ENCODE assay signal across 32 mouse cellular contexts in the genomic region with DNA sequence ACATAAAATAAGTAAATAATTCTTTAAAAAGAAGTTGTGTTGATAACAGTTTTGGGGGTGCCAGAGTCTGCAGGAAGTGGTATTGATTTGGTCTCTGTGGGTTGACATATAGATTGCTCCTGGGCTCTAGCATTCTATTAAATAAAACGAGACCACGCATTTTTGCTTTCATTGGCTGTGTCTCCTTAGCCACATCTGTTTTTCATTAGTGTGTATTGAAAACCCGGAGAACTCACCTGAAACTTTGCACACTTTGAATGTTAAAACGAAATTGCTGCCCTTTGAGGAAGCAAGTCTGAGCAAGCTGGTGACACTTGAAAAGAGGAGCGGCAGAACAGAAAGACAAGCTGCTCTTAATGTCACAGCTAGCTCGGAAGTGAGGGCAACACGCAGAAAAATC. TPM values are rescaled to one million over a fixed set of nuclear protein-coding genes. Genes with fewer than 3 reads are reported as not detected.
A peak's percentile ranks its signal among the peaks of the same experiment; 100 is the strongest.
DNase-seq lines count a peak whose midpoint lies in the region; ATAC-seq and TF ChIP-seq lines count a peak whose summit lies in the region.
"Had no signal": no experiment of that assay in that cellular context is flagged by ENCODE, and none has a peak within 500 bp of the region (broad histone marks: within the 10 kb centered on the region; RNA-seq: fewer than 3 reads in every experiment).

No protein-coding gene starts in this region.

- 0 out of 2 replicates have a peak, but pooled peaks cover 4% of the 10 kb centered on the region for H3K9me3 ChIP-seq in embryonic facial prominence, embryonic 10.5 days
- no peaks in the 10 kb centered on the region for H3K9me3 ChIP-seq in limb, embryonic 14.5 days (ENCODE audit: control insufficient read depth, low read length)
- H3K9me3 ChIP-seq in liver, embryonic 11.5 days (ENCODE audit: control insufficient read depth, low read length), result no peaks in the 10 kb centered on the region
- H3K9me3 ChIP-seq: forebrain, embryonic 13.5 days; heart, embryonic 12.5 days; hindbrain, embryonic 15.5 days; kidney, embryonic 15.5 days; lung, embryonic 15.5 days; midbrain, embryonic 12.5 days; neural tube, embryonic 13.5 days had no signal

- TF ChIP-seq POLR2A in limb, embryonic 14.5 days (IDR thresholded peaks at IDR 0.05; ENCODE audit: borderline replicate concordance, extremely low read depth, insufficient read depth, insufficient read length), result no peak

- H3K27me3 ChIP-seq in embryonic facial prominence, embryonic 10.5 days (replicated peaks; ENCODE audit: low read depth, poor library complexity, severe bottlenecking), result 0 out of 2 replicates have a peak, but pooled peaks cover 3% of the 10 kb centered on the region
- no peaks in the 10 kb centered on the region for H3K27me3 ChIP-seq in limb, embryonic 14.5 days (ENCODE audit: control insufficient read depth, insufficient read depth, low read length)
- H3K27me3 ChIP-seq in liver, embryonic 11.5 days (replicated peaks; ENCODE audit: control insufficient read depth, insufficient read depth, low read length), result no peaks in the 10 kb centered on the region; the same call in 1 of the 2 replicates
- H3K27me3 ChIP-seq: forebrain, embryonic 13.5 days; heart, embryonic 12.5 days; hindbrain, embryonic 15.5 days; kidney, embryonic 15.5 days; lung, embryonic 15.5 days; midbrain, embryonic 12.5 days; neural tube, embryonic 13.5 days; Patski had no signal

- WGBS in embryonic facial prominence, embryonic 10.5 days, result 46% methylated on average over 7 of the region's 7 CpGs
- WGBS in limb, embryonic 14.5 days, result 8% methylated on average over 7 of the region's 7 CpGs
- 73% methylated on average over 7 of the region's 7 CpGs for WGBS in liver, embryonic 11.5 days

- no peak overlapping the region for H3K4me3 ChIP-seq in embryonic facial prominence, embryonic 10.5 days
- no peak overlapping the region for H3K4me3 ChIP-seq in limb, embryonic 14.5 days (replicated peaks; ENCODE audit: low read length)
- no peak overlapping the region for H3K4me3 ChIP-seq in liver, embryonic 11.5 days (ENCODE audit: low read depth, low read length)
- H3K4me3 ChIP-seq: forebrain, embryonic 13.5 days; heart, adult 2 months; heart, embryonic 12.5 days; hindbrain, embryonic 15.5 days; kidney, embryonic 15.5 days; lung, embryonic 15.5 days; midbrain, embryonic 12.5 days; neural tube, embryonic 13.5 days had no signal

- peaks cover 33% of the 10 kb centered on the region for H3K4me1 ChIP-seq in embryonic facial prominence, embryonic 10.5 days
- peaks cover 26% of the 10 kb centered on the region for H3K4me1 ChIP-seq in limb, embryonic 14.5 days (ENCODE audit: control insufficient read depth, insufficient read depth, low read length)
- peaks cover 7% of the 10 kb centered on the region for H3K4me1 ChIP-seq in liver, embryonic 11.5 days (replicated peaks; ENCODE audit: control insufficient read depth, insufficient read depth, low read length)
- H3K4me1 ChIP-seq: forebrain, embryonic 13.5 days; hindbrain, embryonic 15.5 days; midbrain, embryonic 12.5 days had no signal

- DNase-seq in CD4-positive, CD25-positive, alpha-beta regulatory T cell, adult 2 months (ENCODE audit: low read depth, low spot score), result peak; percentile 9
- no peak for DNase-seq in embryonic facial prominence, embryonic 10.5 days (ENCODE audit: low spot score)
- DNase-seq in hindlimb bud, embryonic 11.5 days (ENCODE audit: extremely low spot score, low read depth, low spot score), result peak; percentile 33
- DNase-seq in limb, embryonic 14.5 days (ENCODE audit: low spot score), result peak; percentile 64
- no peak for DNase-seq in liver, embryonic 11.5 days (ENCODE audit: low spot score)
- no peak for DNase-seq in adrenal gland, adult 18-20 months (ENCODE audit: low spot score in 2 of 2)
- DNase-seq: adrenal gland, postnatal 25 days; cerebellum, adult 11-12 months; cerebellum, adult 9-11 months; gastrocnemius, postnatal 36 days; heart, adult 2 months; kidney, adult 18-20 months; kidney, postnatal 25 days; right cerebral cortex, postnatal 14 days had no signal

- no peaks in the 10 kb centered on the region for H3K36me3 ChIP-seq in embryonic facial prominence, embryonic 10.5 days (replicated peaks)
- no peaks in the 10 kb centered on the region for H3K36me3 ChIP-seq in limb, embryonic 14.5 days (ENCODE audit: control insufficient read depth, insufficient read depth, low read length)
- no peaks in the 10 kb centered on the region for H3K36me3 ChIP-seq in liver, embryonic 11.5 days (ENCODE audit: control insufficient read depth, insufficient read depth, low read length)
- H3K36me3 ChIP-seq: heart, embryonic 12.5 days; hindbrain, embryonic 15.5 days; kidney, embryonic 15.5 days; lung, embryonic 15.5 days; midbrain, embryonic 12.5 days; neural tube, embryonic 13.5 days had no signal

- peak overlapping the region; percentile 32; the same call in 1 of the 2 replicates for H3K4me2 ChIP-seq in limb, embryonic 14.5 days (replicated peaks; ENCODE audit: low read depth, low read length, severe bottlenecking)
- no peak overlapping the region for H3K4me2 ChIP-seq in liver, embryonic 11.5 days
- H3K4me2 ChIP-seq: forebrain, embryonic 13.5 days; heart, embryonic 12.5 days; hindbrain, embryonic 15.5 days; lung, embryonic 15.5 days; midbrain, embryonic 12.5 days; neural tube, embryonic 13.5 days had no signal

- no peak for ATAC-seq in CD4-positive, CD25-positive, alpha-beta regulatory T cell, adult 4 months
- no peak for ATAC-seq in limb, embryonic 14.5 days (ENCODE audit: low FRiP score, low read depth)
- no peak for ATAC-seq in liver, embryonic 11.5 days (replicated peaks; ENCODE audit: low FRiP score)
- ATAC-seq: forebrain, embryonic 13.5 days; Patski had no signal

- H3K9ac ChIP-seq in limb, embryonic 14.5 days (ENCODE audit: low read depth, low read length, severe bottlenecking), result no peak overlapping the region
- no peak overlapping the region for H3K9ac ChIP-seq in liver, embryonic 11.5 days (ENCODE audit: low read depth, low read length)
- H3K9ac ChIP-seq: forebrain, embryonic 13.5 days; heart, embryonic 12.5 days; hindbrain, embryonic 15.5 days; kidney, embryonic 15.5 days; lung, embryonic 15.5 days; midbrain, embryonic 12.5 days; neural tube, embryonic 13.5 days had no signal

- 0 out of 2 replicates have a peak overlapping the region, but pooled peaks have one; percentile 10 for H3K27ac ChIP-seq in embryonic facial prominence, embryonic 10.5 days (replicated peaks)
- no peak overlapping the region for H3K27ac ChIP-seq in limb, embryonic 14.5 days (replicated peaks; ENCODE audit: low read depth, low read length)
- H3K27ac ChIP-seq in liver, embryonic 11.5 days (ENCODE audit: low read depth, low read length), result no peak overlapping the region
- H3K27ac ChIP-seq: forebrain, embryonic 13.5 days; heart, adult 2 months; hindbrain, embryonic 15.5 days; kidney, embryonic 15.5 days; lung, embryonic 15.5 days; midbrain, embryonic 12.5 days; neural tube, embryonic 13.5 days had no signal

RNA-seq across cellular contexts. Expression of a gene that starts 32.8 kb away (rescaled TPM):
- polyA plus RNA-seq in CD4-positive, CD25-positive, alpha-beta regulatory T cell, adult 4 months (2017; shearing (Covaris generic)), result 1 to 10 TPM; 5.3 to 8.9 TPM
- polyA plus RNA-seq in embryonic facial prominence, embryonic 10.5 days (2016; fragmentation: Nextera tagmentation; extraction: Ambion mirVana), result 85.8 and 86.3 TPM in 2 replicates
- 57.6 and 58.2 TPM in 2 replicates for polyA plus RNA-seq in limb, embryonic 14.5 days (2012; rRNA removed)
- polyA plus RNA-seq in limb, embryonic 14.5 days (2014; fragmentation: Nextera tagmentation; extraction: Ambion mirVana), result 69.2 and 71.8 TPM in 2 replicates
- polyA plus RNA-seq in liver, embryonic 11.5 days (2014; fragmentation: Nextera tagmentation; extraction: Ambion mirVana), result 41.5 and 42.3 TPM in 2 replicates
- total RNA-seq in adrenal gland, adult 18-20 months (2021), result 10 to 100 TPM; 52.0 to 98.8 TPM

RNA-seq across cellular contexts. Expression of a gene that starts 43.7 kb away (rescaled TPM):
- under 1 TPM in 1 of 2 experiments, not detected in 1; 0.26 TPM for polyA plus RNA-seq in CD4-positive, CD25-positive, alpha-beta regulatory T cell, adult 4 months (2017; shearing (Covaris generic))
- polyA plus RNA-seq in embryonic facial prominence, embryonic 10.5 days (2016; fragmentation: Nextera tagmentation; extraction: Ambion mirVana), result not detected in 2 replicates
- polyA plus RNA-seq in limb, embryonic 14.5 days (2012; rRNA removed), result 0.06 and 0.09 TPM in 2 replicates
- not detected in 2 replicates for polyA plus RNA-seq in limb, embryonic 14.5 days (2014; fragmentation: Nextera tagmentation; extraction: Ambion mirVana)
- polyA plus RNA-seq in liver, embryonic 11.5 days (2014; fragmentation: Nextera tagmentation; extraction: Ambion mirVana), result not detected in 2 replicates
- under 1 TPM in 1 of 2 experiments, not detected in 1; 0.19 TPM for total RNA-seq in adrenal gland, adult 18-20 months (2021)
- total RNA-seq: common myeloid progenitor, adult 5-6 weeks; hematopoietic stem cell, adult 5-6 weeks; layer of hippocampus, adult 18-20 months; left cerebral cortex, adult 18-20 months; left cerebral cortex, postnatal 25 days; liver, adult 2 months; MEL had no signal
- polyA plus RNA-seq: forebrain, embryonic 13.5 days; heart, adult 2 months; intestine, embryonic 14.5 days; kidney, embryonic 15.5 days; liver, adult 2 months; liver, embryonic 16.5 days; lung, embryonic 15.5 days; midbrain, embryonic 12.5 days; neural tube, embryonic 13.5 days; Patski had no signal

Comparison
In these comparisons a context has a peak if more than half of its experiments do, and no peak if none do; other contexts are left out.
1. DNase-seq: peak in CD4-positive, CD25-positive, alpha-beta regulatory T cell, adult 2 months (single experiment), hindlimb bud, embryonic 11.5 days (single experiment) and limb, embryonic 14.5 days (single experiment); none in embryonic facial prominence, embryonic 10.5 days (single experiment), liver, embryonic 11.5 days (single experiment) and adrenal gland, adult 18-20 months (0 of 2).